Mouse (Mus musculus): ENCODE data around the gene Trh.

- TF ChIP-seq ZC3H11A (IDR thresholded peaks at IDR 0.05; ENCODE audit: borderline replicate concordance, low read depth, low read length) (no peak), HCFC1 (IDR thresholded peaks at IDR 0.05; ENCODE audit: borderline replicate concordance, insufficient read depth, low read length) (no peak), ZNF384 (IDR thresholded peaks at IDR 0.05; ENCODE audit: low read depth, low read length) (no peak)
These were observed 16.9 kb upstream of the Trh start for GRCm38 (mm10) chr6:92261162-92261843.

Measured in ES-E14 (cell line).